Mouse (Mus musculus): ENCODE results near the gene Arl15. TPM values are rescaled to one million over a fixed set of nuclear protein-coding genes. Genes with fewer than 3 reads are reported as not detected.

Gene Arl15
- total RNA-seq, 2 experiments from 2014 or later: 71.9 to 82.4 TPM

DNA sequence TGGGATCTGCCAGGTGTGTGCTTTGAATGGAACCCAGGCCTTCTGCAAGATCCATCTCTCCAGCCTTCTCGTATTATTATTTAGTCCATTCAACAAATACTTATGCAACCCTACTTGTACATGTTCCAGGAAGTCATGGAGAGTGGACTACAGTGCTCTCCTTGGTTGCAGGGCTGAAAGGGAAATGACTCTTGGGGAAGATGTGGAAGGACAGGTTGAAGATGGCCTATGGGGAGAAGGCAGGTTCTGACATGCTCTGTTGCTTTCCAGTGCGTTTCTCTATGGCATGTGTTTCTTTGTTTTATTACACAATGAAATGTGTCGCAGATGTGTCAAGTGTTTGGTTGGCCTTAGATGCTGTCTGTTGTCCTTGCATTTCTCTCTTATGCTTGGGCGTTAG lies 5.1 kb downstream of the Arl15 start:
- intact Hi-C loops (cut with DNase I): loop anchor here (5.0 to 10.0 kb wide), 2 partner anchors 58 to 105 kb away; no protein-coding TSS in a partner anchor
- DNase-seq: no peak

DNA sequence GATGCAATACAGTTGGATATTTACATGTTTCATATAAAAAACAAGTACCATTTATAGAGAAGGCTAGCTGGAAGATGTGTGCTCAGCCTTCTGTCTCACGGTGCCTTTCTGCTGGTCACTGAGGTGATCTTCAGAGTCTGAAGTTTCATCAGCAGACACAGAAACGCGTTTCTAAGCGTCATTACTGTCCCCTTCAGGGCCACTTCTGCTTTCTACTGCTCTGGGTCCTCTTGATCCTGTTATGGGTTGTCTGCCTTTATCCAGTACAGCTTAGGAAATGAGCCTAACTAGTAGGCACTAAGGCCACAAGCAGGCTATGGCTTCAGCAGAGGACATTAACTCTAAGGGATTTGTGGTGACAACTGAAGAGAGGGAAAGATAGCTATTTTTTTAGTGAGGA lies 5.9 kb downstream of the Arl15 start:
- intact Hi-C loops (cut with DNase I): no loop called here
- no peak for DNase-seq

DNA sequence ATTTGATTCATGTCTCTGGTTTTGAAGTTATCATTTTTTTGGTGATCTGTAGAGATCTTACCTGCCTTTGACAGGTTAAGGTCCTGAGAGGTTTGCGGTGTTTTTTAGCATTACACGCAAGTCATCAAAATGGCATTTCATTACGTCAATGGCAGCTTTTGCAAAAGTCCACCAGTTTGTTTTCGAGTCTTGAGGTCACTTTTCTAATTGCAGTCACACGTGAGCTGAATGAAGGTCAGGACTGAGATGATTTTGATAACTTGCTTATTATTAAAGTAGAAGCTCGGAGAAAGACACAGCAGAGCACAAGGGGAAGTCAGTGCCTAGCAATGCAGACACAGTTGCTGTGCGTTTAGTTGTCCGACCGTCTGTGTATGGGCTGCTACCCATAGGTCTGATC lies 8.3 kb downstream of the Arl15 start:
- no peak for DNase-seq
- intact Hi-C loops (cut with DNase I): no loop called here

DNA sequence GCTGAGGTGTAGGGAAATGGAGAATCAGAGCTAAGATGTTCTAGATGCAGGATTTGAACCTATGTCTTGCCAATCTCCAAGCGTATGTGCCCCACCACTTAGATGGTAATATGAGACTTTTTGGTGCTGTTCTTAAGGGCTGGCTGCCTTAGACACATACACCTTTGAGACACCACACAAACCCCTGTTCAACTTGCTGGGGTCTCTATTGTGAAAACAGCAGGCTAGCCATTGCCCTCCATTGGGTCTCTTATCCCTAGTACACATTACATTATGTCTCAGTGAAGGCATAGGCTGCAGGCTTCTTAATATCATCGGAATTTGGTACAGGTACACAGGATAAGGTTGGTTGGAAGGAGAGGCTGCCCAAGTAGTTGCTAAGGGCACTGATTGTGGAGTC lies 16.8 kb downstream of the Arl15 start:
- intact Hi-C loops (cut with DNase I): no loop called here
- DNase-seq: no peak

DNA sequence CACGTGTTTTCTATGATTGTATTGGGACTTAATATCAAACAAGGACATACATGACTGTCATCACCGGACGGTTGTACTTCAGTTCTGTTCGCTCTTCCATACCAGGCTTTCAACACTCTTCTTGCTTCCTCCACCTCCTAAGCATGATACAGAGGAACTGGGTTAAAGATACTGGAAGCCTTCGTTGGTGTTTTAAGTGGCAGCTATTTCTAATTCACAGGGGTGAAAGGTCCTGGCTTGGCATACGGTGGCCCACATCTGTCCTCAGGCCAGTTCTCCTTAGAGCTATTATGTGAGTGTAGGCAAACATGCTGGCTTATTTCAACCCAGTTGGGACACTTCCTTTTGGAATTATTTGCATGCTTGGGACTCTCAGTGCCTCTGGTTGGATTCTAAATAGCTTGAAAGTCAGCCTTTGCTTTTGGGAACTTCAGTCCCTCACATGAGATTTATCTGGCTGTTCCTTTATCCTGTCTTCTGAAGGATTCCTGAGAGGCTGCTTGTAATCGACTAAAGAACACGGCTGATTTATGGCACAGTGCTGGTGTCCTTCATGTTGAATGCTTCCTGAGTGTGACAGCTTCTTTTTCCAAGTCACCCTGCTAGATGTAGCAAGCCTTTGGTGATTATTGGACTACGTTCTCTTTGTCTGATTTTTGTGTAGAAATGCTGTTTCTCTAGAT lies 17.7 kb downstream of the Arl15 start:
- DNase-seq: no peak
- intact Hi-C loops (cut with DNase I): no loop called here

DNA sequence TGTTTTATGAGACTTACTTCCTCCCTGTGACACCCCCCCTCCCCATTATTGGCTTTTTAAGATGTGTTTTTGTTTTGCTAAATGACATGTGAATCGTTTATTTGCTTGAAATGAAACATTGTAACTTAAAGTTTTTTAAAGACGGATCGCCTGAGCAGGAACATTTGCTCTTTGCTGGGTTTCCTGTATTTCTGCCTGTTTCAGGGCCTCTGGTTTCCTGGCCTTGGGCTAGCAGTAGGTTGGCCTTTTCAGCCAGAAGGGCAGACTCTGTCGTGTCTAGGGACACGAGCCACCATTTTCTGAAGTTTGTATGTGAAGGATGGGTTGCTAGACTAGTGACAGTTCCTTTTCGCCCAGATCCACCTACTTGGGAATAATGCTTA lies 18.3 kb downstream of the Arl15 start:
- intact Hi-C loops (cut with DNase I): no loop called here
- no peak for DNase-seq

DNA sequence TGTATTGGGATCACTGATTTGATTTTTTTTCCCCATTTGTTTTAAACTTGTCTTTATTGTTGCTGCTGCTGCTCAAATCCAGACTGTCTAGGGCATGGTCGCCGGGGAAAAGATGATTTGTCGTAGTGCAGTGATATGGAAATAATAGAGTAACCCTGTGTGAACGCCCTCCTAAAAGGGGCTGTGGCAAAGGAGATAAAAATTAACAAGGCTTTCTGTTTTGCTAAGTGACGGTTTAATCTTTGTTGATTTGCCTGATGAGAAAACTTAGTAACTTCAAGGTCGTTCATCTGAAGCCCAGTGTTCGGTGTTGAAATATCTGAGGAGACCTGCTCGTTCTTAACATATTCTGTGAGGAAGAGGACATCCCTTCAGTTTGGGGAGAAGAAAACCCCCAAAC lies 19.8 kb downstream of the Arl15 start:
- DNase-seq: no peak
- intact Hi-C loops (cut with DNase I): no loop called here

DNA sequence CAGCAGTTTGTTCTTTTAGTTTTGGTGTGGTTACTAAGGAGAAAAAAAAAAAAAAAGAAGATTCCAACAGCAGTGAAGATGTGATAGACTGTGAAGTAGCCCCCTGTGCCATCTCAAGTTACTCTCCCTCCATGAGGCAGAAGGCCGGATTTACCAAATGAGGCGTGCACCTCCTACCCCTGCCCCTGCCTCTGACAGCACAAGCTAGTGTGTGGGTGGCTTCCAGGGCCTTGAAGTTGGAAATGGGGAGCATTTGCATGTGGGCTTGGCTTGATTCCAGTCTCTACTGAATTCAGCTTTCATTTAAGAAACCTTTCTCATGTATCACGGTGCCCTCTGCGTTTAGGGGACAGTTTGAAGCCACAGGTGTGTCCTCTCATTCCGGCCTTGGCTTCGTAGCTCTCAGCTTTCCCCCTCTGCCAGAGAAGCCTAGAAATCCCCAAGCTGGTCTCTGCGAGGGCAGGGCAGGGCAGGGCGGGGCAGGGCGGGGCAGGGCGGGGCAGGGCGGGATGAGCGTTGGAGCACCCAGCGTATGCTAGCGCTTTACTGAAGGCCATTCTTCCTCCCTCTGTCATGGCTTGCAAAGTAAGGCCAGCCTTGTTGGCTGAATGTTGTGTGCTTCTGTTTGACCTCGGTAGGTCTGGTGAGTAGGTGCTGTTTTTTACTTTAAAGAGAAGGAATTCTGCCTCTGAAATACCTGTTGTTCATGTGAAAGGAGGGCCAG lies 21.6 kb downstream of the Arl15 start:
- peak; percentile 21 for DNase-seq
- intact Hi-C loops (cut with DNase I): no loop called here

DNA sequence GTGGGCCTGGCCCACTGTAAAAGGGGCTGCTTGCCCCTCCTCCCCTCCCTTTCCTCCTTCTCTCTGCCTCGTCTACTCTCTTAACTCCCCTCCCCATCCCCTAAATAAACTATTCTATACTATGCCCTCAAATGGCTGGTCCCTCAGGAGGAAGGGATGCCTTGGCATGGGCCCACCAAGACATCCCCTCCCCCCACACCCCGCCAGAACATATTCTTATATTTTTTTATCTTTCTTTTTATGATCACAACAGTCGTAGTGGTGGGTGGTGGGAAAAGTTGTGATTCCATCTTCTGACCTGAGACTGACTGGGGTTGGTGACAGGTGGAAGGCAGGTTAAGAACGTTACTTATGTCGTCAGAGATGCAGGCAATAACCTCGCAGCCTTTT lies 22.1 kb downstream of the Arl15 start:
- intact Hi-C loops (cut with DNase I): no loop called here

DNA sequence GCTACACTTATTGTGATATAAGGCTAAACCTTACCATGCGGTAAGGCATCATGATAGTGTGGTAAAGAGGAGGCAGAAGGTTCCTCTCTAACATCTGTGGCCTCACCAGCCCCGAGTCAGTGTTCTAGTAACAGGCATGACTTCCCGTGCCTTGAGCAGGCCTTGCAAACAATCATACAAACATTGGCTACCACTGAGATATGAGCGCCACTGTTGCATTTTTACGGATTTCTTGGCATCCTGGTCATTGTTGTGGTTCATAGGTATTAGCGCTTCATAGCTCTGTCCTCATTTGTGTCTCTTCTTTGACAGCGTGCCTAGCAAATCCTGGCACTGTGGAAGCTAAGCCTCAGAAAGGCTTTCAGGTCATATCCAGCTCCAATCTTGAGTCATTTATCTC lies 24.7 kb downstream of the Arl15 start:
- intact Hi-C loops (cut with DNase I): no loop called here
- no peak for DNase-seq

More for the DNA sequence above, 22.1 kb downstream of the Arl15 start:
- no peak for DNase-seq

DNA sequence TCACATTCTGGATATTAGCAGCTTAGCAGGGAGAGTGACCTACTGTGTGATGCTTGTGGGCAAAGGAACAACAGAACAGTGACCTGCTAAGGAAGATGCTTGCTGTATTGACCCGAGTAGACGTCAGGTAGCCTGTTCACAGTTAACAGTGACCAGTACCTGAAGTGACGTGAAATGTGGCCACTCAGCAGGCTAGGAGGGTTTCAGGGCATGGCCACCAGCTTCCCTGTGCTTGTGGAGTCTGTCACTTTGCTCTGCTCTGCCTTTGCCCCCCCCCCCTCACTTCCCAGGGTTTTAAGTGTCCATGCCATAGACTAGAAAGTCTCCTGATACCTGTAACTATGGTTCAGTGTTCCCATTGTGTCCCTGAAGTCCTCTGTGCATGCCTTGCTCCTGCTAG lies 25.9 kb downstream of the Arl15 start:
- intact Hi-C loops (cut with DNase I): no loop called here
- DNase-seq: no peak

DNA sequence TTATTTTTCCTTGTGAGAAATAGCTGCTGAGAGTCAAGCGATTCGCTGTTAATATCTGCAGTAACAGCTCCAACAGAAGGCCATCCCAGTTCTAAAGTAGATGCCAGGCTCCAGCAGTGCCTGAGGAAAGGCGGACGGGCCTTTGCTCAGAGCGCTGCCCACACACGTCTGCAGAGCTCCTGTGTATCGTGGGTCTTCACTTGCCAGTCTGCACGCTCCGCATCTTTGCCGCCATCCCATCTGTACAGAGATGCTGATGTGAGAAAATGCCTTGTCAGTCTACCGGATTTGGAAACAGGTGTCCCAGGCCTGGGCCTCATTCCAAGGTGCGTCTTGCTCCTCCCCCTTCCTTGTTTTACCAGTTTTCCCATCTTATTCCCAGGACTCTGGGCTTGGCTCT lies 27.6 kb downstream of the Arl15 start:
- DNase-seq: peak; percentile 12
- intact Hi-C loops (cut with DNase I): no loop called here

DNA sequence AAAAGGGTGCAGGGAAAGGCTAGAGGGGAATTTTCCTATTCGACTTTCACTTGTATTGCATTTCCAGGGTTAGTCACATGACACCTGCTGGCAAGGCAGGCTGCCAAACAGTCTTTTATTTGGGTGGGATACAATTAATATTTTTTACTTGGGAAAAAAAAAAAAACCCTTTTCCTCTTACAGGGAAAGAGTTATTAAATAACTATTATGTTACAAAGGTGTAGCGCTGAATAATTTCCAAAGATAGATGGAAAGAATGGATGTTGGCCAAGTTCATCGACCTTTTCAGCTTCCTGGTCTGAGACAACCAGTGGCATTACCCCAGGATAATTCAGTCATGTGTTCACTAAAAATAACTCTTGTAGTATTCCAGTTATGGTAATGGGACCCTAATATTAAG lies 29.7 kb downstream of the Arl15 start:
- intact Hi-C loops (cut with DNase I): no loop called here
- DNase-seq: no peak

DNA sequence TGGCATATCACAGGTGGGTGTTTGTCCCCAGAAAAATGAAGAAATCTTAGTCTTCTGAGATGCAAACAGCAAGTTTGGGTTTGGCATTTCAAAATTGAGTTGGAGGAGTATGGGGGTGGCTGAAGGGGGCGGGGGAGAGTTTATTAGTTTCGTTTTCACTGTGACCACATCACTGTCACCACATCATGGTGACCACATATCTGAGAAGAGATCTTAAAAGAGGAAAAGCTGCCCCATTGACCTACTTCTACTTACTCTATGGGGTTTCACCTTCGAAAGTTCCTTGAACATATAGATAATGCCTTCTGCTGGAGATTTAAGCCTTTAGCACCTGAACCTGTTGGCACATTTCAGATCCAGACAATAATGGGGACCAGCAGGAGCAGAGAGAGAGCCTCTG lies 34.3 kb downstream of the Arl15 start:
- DNase-seq: no peak
- intact Hi-C loops (cut with DNase I): no loop called here

DNA sequence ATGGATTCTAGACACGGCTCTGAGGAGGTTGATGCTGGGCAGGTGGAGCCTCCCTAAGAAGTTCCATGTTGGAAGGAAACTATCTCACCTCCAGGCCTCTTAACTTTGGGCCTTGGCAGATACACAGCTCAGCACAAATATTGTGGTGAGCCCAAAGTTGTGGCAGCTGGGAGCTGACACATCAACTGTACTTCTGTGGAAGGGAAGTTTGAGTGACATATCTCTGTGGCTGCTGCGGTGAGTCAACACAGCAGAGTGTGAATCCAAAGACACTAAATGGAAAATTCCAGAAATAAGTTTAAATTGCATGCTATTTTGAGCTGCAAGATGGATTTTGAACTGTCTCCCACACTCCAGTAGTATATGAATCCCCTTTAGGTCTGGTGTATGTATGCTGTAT lies 34.8 kb downstream of the Arl15 start:
- intact Hi-C loops (cut with DNase I): no loop called here
- DNase-seq: no peak

DNA sequence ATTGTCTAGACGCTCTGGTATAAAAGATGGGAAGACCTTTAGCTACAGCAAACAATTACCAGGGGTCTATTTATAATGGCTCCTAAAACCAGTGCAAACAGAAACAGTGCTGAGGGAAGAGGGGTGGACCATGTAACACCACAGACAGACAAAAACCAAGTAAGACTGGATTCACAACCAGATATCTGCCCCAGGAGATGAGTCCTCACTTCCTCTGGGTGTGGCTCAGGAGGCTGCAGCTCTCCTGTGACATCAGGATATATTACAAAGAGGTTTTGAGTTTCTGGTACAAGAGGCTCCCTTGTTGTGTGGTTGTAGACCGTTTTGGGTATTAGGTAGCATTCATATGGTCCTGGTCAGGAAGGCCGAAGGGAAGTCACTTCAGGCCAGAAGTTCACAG lies 36.5 kb downstream of the Arl15 start:
- intact Hi-C loops (cut with DNase I): no loop called here
- no peak for DNase-seq

DNA sequence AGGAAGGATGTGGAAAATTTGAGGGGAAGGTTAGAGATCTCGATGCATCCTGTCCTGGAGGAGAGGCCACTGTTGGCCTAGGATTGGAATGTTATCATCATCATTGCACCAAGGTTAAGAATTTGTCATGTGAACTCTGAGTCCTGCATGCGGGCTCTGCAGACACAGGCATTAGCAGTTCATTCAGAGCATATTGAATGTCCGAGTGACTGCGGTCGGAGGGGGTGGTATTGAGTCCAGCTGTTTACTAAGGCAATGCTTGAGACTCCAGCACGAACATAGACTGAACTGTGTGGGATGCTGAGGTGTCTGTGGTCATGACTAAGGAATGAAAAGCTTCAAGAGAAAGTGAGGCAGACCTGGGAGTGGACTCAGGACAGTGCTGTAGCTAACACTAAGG lies 38.6 kb downstream of the Arl15 start:
- intact Hi-C loops (cut with DNase I): no loop called here

DNA sequence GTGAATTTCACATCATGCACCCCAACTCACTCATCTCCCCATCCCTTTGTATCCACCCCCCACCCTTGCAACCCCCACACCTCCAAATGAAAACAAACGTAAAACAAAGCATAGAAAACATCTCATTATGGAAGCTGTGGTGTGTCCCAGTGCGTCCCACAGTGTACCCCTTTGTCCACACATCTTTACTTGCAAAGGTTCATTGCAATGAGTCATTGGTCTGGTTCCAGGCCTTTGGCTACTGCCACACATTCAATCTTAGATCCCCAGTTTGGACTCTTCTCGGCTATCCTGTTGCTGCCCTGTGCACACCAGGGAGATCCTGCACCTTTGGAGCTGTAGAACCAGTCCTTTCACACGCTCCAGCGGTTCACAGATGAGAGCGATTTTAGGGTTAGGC lies 41.6 kb downstream of the Arl15 start:
- no peak for DNase-seq
- intact Hi-C loops (cut with DNase I): no loop called here

More for the DNA sequence above, 38.6 kb downstream of the Arl15 start:
- no peak for DNase-seq

DNA sequence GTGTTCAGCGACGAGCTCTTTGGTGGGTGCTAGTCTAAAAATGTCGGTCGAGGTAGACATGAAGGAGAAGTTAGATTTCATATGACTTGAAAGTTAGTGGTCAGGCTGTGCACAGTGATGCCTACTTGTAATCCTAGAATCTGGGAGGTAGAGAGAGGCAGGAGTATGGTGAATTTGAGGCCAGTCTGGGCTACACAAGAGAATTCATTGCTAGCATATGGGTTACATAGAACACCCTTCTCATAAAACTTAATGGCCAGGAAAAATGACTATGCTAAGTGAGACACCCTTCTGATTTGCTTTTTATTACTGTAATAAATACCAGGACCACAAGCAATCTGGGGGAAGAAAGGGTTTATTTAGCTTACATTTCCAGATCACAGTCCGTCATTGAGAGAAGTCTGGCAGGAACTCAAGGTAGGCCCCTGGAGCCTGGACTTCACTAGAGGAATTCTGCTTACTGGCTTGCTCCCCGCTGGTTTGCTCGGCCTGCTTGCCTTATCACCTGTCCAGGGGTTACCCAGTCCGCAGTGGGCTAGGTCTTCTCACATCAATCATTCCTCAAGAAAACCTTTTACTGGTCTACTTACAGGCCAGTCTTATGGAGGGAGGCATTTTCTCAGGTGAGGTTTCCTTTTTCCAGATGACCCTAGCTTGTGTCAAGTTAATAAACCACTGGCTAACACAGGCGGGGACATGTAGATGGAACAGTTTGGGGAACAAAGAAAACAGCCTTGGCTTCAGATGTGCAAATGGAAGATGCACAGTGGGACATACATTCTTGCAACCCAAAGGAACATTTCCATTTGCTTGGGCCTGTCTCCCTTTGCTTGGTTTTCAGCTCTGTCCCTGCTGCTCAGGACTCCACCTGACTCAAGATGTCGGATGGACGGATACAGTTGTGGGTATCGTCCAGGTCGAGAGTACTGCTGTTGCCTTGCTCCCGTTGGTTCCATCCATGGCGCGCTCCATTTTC lies 44.6 kb downstream of the Arl15 start:
- intact Hi-C loops (cut with DNase I): no loop called here

DNA sequence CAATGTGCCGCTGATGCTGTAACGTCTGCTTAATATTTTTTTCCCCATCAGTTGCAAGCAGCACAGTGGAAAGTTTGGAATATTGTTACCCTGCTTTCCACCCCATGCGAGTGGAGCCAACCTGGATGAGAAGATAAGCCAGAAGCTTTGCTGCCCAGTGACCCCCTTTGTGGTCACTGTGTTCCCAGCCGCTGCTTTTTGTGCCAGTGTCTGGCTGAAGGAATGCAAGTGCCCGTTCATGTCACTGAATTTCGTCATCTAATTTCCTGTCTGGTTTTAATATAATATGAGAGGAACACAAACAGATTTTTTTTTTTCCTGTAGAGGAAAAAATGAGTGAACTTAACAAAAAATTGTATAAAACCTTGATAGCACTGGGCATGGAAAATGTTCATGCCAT lies 46.1 kb downstream of the Arl15 start:
- intact Hi-C loops (cut with DNase I): no loop called here
- no peak for DNase-seq

More for the DNA sequence above, 44.6 kb downstream of the Arl15 start:
- no peak for DNase-seq
